Mouse (Mus musculus) heart, postnatal 0 days (tissue): ENCODE measurements around the gene Phip.

Experiments
- CTCF ChIP-seq: IDR thresholded peaks from 2 replicates; pipeline ENCODE4 v1.5.1; 2016; ENCODE audit warnings: antibody characterized with exemption, control low read depth, low read depth
- EP300 ChIP-seq: IDR thresholded peaks from 2 replicates; pipeline ENCODE4 v1.6.1; 2016; ENCODE audit warnings: antibody characterized with exemption, low read depth

DNA sequence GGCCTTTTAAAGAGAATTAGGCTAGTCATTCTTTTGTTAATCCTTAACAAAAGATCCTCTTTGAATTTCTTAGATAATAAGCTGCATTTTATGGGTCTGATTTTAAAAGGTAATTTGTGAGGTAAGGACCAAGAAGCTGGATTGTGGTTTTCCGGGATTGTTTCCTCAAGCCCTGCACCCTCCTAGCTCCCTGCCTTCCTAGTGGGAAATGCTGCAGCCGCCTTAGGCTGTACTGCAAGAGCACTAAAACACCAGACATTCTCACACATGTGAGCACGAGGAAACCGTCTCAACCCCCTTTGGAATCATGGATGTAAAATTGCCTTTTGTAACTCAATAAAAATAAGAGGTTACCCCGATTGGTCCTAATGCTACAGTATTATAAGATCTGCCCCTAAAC lies 1.6 kb upstream of the Phip start:
- TF ChIP-seq CTCF (no peak), EP300 (no peak)
